Mouse (Mus musculus) embryonic stem cell, embryonic (primary cell): ENCODE data around the gene Adar.

Experiments
- CTCF ChIA-PET, 4 experiments: fragments of 300-600 bp in 2 of 4; fragments of 350-600 bp in 2 of 4; sonication (Branson Sonifier 250); formaldehyde crosslinking; loops; one replicate each; lab custom pipeline; 2022; ENCODE audit warnings: inconsistent platforms in 2 of 4; lab: Charles Lee
- POLR2A ChIA-PET, 4 experiments: fragments of 300-600 bp in 2 of 4; fragments of 350-600 bp in 2 of 4; sonication (Branson Sonifier 250); formaldehyde crosslinking; loops; one replicate each; lab custom pipeline; 2022; ENCODE audit warnings: antibody characterized with exemption in 4 of 4, inconsistent platforms in 1 of 4; lab: Charles Lee

The Adar gene

DNA sequence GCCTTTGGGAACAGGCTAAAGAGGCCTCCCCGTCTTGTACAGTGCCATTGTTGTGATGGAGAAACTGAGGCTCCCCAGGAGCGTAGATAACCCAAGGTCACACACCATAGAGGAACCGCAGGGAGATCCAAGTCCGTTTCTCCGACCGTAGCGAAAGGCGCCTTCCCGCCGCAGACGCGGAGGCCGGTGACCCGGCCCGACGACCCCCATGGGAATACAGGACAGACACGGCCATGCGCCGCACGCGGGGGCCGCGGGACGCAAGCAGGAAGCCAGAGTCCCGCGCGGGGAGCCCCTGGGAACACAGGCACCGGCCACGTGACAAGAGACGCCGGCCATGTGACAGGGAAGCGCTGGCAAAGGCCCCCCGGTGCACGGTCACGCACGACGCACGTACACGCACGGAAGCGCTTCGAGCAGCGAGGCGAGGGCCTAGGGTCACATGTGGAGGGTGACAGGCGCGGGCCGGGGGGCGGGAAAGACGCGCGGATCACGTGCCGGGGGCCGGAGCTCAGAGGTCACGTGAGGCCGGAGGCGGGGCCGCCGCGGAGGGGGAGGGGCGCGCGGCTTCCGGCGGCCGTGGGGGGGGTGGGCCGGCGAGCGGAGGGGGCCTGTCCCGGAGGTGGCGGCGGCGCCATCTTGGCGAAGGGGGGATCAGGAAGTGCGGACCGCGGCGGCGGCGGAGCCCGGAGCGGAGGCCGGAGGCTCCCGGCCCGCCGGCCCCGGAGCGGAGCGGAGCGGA is 58.3 kb downstream of the Adar start, which contains the start of gene Ube2q1:
Gene Ube2q1, plus strand, starts transcription at position 649 of the 742 bp plus-strand sequence.
- ChIA-PET CTCF (interaction anchor here (0.6 to 2.9 kb wide), 68 partner anchors 10 to 1803 kb away, joined by 3 to 55 read pairs (median 4); partner anchors contain the start of genes Hcn3 (in 1 of the 4), Il6ra (in 1 of the 4) and Kcnn3 (in 1 of the 4)), POLR2A (interaction anchor here in 3 of 4 experiments (0.6 to 8.5 kb wide), 60 partner anchors 8 to 1919 kb away, joined by 3 to 48 read pairs (median 4); partner anchors contain the start of genes 4933434E20Rik (in 1 of the 3), Adam15 (in 1 of the 3), Kcnn3 (in 1 of the 3) and Slc39a1 (in 1 of the 3))

DNA sequence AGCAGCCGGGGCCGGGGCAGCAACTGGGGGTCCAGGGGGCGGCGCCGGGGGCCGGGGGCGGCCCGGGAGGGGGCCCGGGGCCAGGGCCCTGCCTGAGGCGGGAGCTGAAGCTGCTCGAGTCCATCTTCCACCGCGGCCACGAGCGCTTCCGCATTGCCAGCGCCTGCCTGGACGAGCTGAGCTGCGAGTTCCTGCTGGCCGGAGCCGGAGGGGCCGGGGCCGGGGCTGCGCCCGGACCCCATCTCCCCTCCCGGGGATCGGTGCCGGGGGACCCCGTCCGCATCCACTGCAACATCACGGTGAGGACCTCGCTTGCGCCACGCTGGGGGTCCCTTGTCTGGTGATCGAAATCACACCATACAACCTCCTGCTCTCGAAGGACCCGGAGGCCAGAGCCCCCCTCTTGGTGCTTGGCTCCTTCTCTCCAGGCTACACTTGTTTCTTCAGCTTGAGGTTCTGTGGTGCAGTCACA is 59.0 kb downstream of the Adar start:
- ChIA-PET CTCF (interaction anchor here in 3 of 4 experiments (0.6 to 2.9 kb wide), 14 partner anchors 11 to 1804 kb away, joined by 3 to 55 read pairs (median 4); partner anchors contain the start of genes Il6ra (in 1 of the 3) and Kcnn3 (in 1 of the 3)), POLR2A (interaction anchor here in 3 of 4 experiments (0.6 to 8.5 kb wide), 25 partner anchors 9 to 342 kb away, joined by 3 to 48 read pairs (median 6); partner anchors contain the start of gene Kcnn3 (in 1 of the 3))

DNA sequence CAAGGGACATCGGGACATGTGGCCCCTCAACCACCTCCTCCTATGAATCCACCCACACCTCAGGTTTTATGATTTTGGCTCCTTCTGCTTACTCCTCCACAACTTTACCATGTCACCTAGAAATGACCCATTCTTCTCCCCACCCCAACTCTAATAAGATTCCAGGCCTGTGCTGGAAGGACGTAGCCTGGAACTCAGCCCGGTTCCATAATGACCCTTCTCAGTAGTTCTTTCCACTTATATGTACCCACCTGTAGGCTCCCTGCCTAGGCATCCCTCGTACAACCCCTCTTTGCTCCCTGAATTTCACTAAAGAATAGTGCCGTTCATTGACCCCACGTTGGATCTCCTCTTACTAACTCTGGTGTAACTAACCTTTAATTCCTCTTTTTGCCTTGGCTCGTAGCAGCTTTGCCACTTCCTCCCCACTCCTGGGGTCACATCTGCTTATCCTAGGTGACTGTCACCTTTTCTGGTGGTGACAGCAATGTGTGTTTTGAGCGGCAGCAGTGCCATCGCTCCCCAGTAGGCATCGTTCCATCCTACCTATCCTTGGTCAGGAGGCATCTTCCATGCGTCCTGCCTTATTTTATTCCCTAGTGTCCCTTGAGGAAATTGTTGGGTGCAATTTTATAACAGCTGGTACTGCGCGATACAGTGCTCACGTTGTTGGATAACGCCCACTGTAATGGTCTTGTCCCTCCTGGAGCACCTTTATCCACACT is 59.6 kb downstream of the Adar start:
- CTCF ChIA-PET, result interaction anchor here in 2 of 4 experiments (0.6 to 2.9 kb wide), 4 partner anchors 13 to 263 kb away, joined by 4 to 55 read pairs (median 9); partner anchors contain the start of gene Kcnn3 (in 1 of the 2)

DNA sequence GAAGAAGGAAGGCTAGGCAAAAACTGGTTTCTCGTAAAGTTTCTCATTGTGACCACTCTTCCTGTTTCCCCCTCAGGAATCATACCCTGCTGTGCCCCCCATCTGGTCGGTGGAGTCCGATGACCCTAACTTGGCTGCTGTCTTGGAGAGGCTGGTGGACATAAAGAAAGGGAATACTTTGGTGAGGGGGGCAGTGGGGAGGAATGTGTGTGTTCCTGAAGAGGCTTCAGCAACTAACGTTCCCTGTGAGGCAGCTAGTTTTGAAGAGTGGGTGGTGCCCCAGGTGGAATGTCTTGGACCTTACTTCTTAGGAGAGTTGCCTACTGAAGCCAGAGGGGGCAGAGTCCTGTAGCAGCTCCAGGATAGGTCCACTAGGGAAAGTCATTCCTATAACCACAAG is 61.2 kb downstream of the Adar start:
- ChIA-PET POLR2A (interaction anchor here in 3 of 4 experiments (0.8 to 8.5 kb wide), 16 partner anchors 9 to 301 kb away, joined by 3 to 48 read pairs (median 4); no protein-coding TSS in a partner anchor), CTCF (interaction anchor here in 3 of 4 experiments (0.6 to 1.6 kb wide), 4 partner anchors 9 to 85 kb away, joined by 4 to 7 read pairs (median 6); no protein-coding TSS in a partner anchor)

More for the DNA sequence above, 59.6 kb downstream of the Adar start:
- POLR2A ChIA-PET, result interaction anchor here in 3 of 4 experiments (0.7 to 8.5 kb wide), 20 partner anchors 9 to 324 kb away, joined by 3 to 48 read pairs (median 4); partner anchors contain the start of gene Kcnn3 (in 1 of the 3)

DNA sequence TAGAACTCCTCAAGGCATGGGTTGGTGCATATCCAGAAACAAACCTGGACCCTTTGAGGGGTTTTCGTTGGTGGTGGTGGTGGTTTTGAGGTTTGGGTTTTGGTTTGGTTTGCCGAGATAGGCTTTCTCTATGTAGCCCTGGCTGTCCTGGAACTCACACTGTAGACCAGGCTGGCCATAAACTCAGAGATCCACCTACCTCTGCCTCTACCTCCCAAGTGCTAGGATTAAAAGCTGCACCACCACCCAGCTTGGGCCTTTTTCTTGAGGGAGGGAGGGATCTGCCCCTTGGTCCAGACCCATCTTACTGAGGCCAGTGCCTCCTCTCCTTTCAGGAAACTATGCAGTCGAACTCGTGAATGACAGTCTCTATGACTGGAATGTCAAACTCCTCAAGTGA is 65.3 kb downstream of the Adar start:
- ChIA-PET CTCF (interaction anchor here in 1 of 4 experiments (1.1 kb wide), 1 partner anchor 35 kb away, joined by 3 read pairs; no protein-coding TSS in a partner anchor), POLR2A (interaction anchor here in 3 of 4 experiments (0.5 to 8.5 kb wide), 4 partner anchors 9 to 277 kb away, joined by 3 to 48 read pairs (median 4); no protein-coding TSS in a partner anchor)

DNA sequence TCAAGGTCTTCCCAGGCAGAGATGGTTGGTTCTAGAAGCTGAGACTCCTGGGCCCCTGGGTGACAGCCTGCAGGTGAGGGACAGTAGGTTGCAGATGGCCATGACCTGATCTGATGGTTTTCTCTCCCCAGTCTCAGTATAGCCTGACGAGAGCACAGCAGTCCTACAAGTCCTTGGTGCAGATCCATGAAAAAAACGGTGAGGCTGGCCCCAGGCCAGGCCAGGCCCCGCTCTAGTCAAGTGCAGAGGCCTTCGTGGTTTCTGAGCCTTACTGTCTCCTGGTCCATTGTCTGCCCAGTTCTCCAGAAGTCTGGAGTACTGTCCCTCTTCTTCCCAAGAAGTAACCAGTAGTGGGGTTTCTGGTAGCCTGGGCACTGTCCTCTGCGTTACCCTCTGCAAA is 66.8 kb downstream of the Adar start:
- CTCF ChIA-PET, result interaction anchor here in 3 of 4 experiments (0.6 kb wide), 3 partner anchors 9 to 373 kb away, joined by 3 read pairs; no protein-coding TSS in a partner anchor
- POLR2A ChIA-PET, result interaction anchor here in 3 of 4 experiments (1.1 to 1.5 kb wide), 3 partner anchors 25 to 42 kb away, joined by 3 read pairs; no protein-coding TSS in a partner anchor

DNA sequence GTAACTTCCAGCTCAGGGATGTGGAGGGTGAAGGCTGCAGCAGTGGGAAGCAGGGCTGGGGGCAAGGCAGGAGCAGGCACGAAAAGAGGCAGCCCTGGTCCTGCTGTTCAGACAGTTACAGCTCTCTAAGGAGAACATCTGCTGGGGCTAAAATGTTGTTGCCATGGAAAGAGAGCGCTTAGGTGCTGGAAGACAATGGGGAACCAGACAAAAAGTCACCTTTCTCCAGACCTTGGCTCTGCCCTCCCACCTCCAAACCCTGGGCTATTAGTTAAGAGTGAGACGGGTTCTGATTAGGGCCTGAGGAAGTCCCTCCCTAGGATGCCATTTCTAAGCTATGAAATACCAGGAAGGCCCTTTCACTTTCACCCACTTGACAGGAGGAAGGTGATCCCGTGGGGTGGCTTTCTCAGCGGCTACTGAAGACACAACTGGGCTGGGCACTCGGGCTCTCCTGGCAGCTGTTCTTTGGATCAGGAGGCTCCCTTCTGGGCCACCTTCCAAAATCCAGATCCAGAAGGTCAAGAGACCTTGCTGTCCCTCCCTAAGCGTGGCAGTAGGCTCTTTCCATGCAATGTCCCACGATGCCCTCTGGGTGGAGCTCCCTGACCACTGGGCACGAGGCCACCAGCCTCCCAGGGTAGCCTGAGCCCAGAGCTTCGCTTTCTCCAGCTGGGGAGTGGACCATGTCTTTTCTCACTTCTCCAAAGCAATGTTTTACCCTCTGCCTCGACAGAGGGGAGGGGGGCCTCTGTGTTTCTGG is 70.3 kb downstream of the Adar start:
- CTCF ChIA-PET, result interaction anchor here (0.5 to 2.3 kb wide), 48 partner anchors 8 to 439 kb away, joined by 3 to 15 read pairs (median 4); partner anchors contain the start of gene Ube2q1 (in 2 of the 4)
- POLR2A ChIA-PET, result interaction anchor here (0.5 to 4.5 kb wide), 49 partner anchors 9 to 1346 kb away, joined by 3 to 41 read pairs (median 4); partner anchors contain the start of genes Ube2q1 (in 2 of the 4), Atp8b2 (in 1 of the 4), Kcnn3 (in 1 of the 4) and She (in 1 of the 4)

DNA sequence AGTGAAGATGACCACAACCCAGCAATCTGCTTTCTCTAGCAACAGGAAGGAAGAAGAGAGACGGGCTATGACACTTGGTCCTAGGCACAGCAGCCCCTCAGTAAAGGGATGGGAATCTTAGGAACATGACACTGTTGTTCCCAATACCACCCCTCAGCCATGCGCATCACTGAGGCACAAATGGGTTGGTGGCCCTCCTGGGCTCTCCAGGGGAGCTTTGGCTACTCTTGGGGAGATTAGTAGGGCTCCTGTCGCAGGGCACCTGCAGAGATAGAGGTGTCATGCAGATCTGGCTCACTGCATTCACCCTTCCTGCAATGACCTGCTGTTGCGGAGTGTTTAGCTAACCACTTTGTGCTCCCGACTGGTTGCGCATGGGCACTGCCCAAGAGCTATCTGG is 71.5 kb downstream of the Adar start:
- ChIA-PET POLR2A (interaction anchor here in 3 of 4 experiments (0.6 to 4.5 kb wide), 18 partner anchors 10 to 446 kb away, joined by 3 to 41 read pairs (median 4); partner anchors contain the start of genes Kcnn3 (in 1 of the 3), She (in 1 of the 3) and Ube2q1 (in 1 of the 3)), CTCF (interaction anchor here (0.5 to 2.3 kb wide), 13 partner anchors 14 to 767 kb away, joined by 3 to 15 read pairs (median 5); no protein-coding TSS in a partner anchor)

DNA sequence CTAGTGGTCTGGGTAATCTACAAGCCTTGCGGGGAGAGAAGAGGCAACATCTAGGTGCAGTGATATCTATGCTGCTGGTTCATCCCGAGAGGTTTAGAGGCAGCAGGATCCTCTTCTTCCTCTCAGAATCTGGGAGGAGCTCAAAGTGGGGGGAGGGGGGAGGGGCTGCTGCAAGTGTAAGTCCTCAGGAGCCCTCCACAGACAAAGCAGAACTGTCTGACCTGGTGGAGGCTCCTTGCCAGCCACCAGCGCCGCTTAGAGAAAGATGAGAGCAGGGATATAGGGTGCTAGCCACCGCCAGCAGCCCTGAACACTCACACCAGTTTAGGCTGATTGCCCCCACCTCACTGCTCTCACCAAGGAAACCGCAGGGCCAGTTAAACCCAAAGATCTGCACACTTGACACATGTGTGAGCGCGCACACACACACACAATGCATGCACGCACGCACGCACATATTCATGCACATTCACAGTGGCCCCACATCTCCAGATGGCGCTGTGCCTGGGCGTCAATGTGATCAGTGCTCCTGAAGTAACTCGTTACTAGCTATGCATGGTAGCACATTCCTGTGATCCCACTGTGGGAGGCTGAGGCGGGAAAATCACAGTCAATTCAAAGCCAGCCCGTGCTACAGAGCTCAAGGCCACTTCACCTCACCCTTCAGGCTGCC is 74.0 kb downstream of the Adar start:
- CTCF ChIA-PET, result interaction anchor here (0.6 to 1.6 kb wide), 24 partner anchors 10 to 1394 kb away, joined by 3 to 9 read pairs (median 4); partner anchors contain the start of gene Chrnb2 (in 1 of the 4)
- POLR2A ChIA-PET, result interaction anchor here (0.6 to 3.9 kb wide), 47 partner anchors 10 to 325 kb away, joined by 3 to 48 read pairs (median 4); partner anchors contain the start of genes Ube2q1 (in 3 of the 4), Hax1 (in 1 of the 4) and Il6ra (in 1 of the 4)

DNA sequence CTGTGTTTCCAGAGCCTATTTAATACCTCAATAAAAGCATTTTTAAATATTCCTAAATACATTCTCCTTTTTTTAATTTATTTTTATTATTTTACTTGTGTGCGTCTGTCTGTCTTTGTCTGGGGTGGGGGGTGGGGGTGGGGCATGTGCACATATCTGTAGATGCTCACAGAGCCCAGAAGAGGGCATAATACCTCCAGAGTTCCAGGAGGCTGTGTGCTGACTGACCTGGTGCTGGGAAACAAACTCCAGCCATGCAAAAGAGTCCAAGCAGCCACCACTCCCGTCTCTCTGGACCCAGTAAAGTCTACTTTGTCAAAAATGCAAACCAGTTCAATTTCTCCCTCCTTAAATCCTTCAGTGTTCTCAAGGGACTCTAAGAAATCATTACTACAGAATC is 79.8 kb downstream of the Adar start:
- POLR2A ChIA-PET, result interaction anchor here in 2 of 4 experiments (0.7 to 2.1 kb wide), 4 partner anchors 10 to 13 kb away, joined by 3 to 7 read pairs (median 4); no protein-coding TSS in a partner anchor

DNA sequence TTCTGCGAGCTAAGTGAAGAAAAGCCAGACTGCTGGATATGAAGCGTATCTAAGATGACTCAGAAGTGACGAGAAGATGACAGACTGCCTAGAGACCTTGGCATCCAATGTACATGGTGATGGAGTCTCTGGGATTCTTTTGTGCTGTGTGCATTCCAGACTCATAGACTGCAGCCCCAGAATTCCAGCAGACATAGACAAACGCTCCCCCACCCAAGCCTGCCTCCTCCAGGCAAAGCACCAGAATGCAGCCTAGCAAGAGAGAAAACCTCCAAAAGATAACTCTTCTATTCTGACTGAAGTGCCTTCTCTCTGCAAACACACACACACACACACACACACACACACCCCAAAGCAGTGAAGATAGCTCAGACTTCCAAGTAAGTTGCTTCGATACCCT is 80.9 kb downstream of the Adar start:
- POLR2A ChIA-PET, result interaction anchor here in 3 of 4 experiments (0.6 to 1.4 kb wide), 7 partner anchors 10 to 117 kb away, joined by 3 to 4 read pairs (median 3); partner anchors contain the start of genes Il6ra (in 1 of the 3) and She (in 1 of the 3)

More for the DNA sequence above, 79.8 kb downstream of the Adar start:
- CTCF ChIA-PET, result interaction anchor here in 3 of 4 experiments (0.5 to 2.1 kb wide), 9 partner anchors 9 to 594 kb away, joined by 3 to 12 read pairs (median 4); no protein-coding TSS in a partner anchor

DNA sequence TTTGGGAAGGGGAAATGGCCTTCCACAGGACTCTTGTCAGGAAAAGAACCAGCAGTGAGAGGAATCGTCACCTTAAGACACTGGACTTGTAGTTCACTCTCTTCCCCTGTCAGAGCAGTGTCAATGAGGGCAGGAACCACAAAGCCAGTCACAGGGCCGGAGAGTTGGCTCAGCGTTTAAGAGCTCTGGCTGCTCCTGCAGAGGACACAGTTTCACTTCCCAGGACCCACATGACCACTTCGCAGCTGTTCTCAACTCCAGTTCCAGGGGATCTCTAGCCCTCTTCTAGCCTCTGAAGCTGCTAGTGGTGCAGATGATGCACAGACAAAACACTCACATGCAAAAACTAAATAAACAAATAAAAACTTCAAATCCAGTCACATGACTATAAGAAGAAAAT is 81.5 kb downstream of the Adar start:
- CTCF ChIA-PET, result interaction anchor here in 3 of 4 experiments (0.6 to 2.1 kb wide), 6 partner anchors 9 to 1432 kb away, joined by 3 to 9 read pairs (median 5); no protein-coding TSS in a partner anchor
- POLR2A ChIA-PET, result interaction anchor here in 2 of 4 experiments (0.9 to 1.4 kb wide), 6 partner anchors 9 to 55 kb away, joined by 3 to 4 read pairs (median 3); partner anchors contain the start of gene She (in 1 of the 2)

More for the DNA sequence above, 80.9 kb downstream of the Adar start:
- CTCF ChIA-PET, result interaction anchor here (0.6 to 2.1 kb wide), 8 partner anchors 10 to 1432 kb away, joined by 3 to 9 read pairs (median 4); no protein-coding TSS in a partner anchor

DNA sequence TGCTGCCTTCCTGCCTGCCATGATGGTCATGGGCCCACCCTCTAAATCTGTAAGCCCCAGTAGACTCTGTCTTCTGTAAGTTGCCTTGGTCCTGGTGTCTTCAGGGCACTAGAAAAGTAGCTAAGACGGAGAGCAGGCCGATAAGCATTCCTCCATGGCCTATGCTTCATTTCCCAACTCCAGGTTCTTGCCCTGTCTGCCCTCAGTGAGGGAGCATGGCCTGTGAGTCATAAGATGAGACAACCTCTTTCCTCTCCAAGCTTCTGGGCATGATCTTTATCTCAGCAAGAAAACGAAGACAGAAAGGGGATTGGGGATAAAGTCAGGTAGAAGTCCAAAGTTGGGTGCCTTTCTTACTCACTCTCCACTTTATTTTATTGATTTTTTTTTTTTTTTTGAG is 83.7 kb downstream of the Adar start:
- ChIA-PET POLR2A (interaction anchor here in 3 of 4 experiments (0.6 to 6.3 kb wide), 22 partner anchors 9 to 307 kb away, joined by 3 to 48 read pairs (median 5); partner anchors contain the start of gene She (in 1 of the 3)), CTCF (interaction anchor here (0.6 to 1.2 kb wide), 4 partner anchors 10 to 1254 kb away, joined by 3 to 6 read pairs (median 4); no protein-coding TSS in a partner anchor)

DNA sequence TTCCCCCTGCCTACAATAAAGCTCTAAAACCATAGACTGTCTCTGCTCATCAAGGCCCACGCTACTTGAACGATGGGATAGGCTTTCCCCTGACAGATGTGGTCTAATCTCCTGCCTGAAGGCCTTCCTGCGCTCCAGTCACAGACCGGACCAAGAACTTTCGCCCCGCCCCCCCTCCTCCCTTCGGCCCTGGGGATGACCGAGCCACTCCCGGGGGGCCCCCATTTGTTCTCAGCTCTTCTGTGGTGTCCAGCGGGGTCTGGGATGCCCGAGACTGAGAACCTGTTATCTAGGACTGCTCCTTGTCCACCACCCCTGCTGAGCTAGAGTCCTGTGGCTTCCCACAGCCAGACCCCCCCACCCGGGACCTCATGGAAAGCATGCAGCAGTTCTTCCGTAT is 84.7 kb downstream of the Adar start:
- POLR2A ChIA-PET, result interaction anchor here (0.5 to 6.3 kb wide), 60 partner anchors 8 to 714 kb away, joined by 3 to 48 read pairs (median 4); partner anchors contain the start of genes Hax1 (in 2 of the 4), She (in 2 of the 4) and Ube2q1 (in 1 of the 4)

More for the DNA sequence above, 84.7 kb downstream of the Adar start:
- CTCF ChIA-PET, result interaction anchor here in 3 of 4 experiments (0.7 to 2.0 kb wide), 6 partner anchors 11 to 165 kb away, joined by 3 to 6 read pairs (median 4); partner anchors contain the start of gene She (in 1 of the 3)
